In the genomic region with DNA sequence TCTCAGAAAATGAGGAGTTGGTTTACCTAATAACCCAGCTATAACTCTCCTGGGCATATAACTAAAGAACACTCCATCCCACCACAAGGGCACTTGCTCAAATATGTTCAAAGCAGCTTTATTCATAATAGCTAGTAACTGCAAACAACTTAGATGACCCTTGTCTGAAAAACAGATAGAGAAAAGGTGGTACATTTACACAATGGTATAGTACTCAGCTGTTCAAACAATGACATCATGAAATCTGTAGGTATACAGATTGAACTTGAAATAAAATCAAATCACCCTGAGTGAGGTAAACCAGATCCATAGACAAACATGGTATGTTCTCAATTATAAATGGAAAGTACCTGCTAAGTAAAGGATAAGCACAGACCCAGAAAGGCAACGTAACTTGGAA, we compare ENCODE assay signal across 21 mouse cellular contexts.
DNase-seq lines count a peak whose midpoint lies in the region; ATAC-seq and TF ChIP-seq lines count a peak whose summit lies in the region.
"Had no signal": no experiment of that assay in that cellular context is flagged by ENCODE, and none has a peak within 500 bp of the region (broad histone marks: within the 10 kb centered on the region; RNA-seq: fewer than 3 reads in every experiment).

No protein-coding gene starts in this region.

- peak; percentile 11 for DNase-seq in kidney, postnatal 0 days (ENCODE audit: low spot score)
- no peak for DNase-seq in kidney, adult 9 months
- no peak for DNase-seq in lung, embryonic 14.5 days
- DNase-seq in lung, postnatal 0 days (ENCODE audit: low spot score), result no peak
- no peak for DNase-seq in lung, postnatal 25 days (ENCODE audit: low spot score)
- DNase-seq: adrenal gland, adult 2 months; adrenal gland, adult 8-10 months; adrenal gland, postnatal 10 days; adrenal gland, postnatal 14 days; adrenal gland, postnatal 25 days; adrenal gland, postnatal 36 days; B cell, adult 2 months; cerebellum, adult 11 months; cerebellum, adult 11-12 months; cerebellum, adult 18-20 months had no signal

- no peak overlapping the region for H3K27ac ChIP-seq in kidney, postnatal 0 days
- no peak overlapping the region for H3K27ac ChIP-seq in lung, embryonic 14.5 days (ENCODE audit: low read depth)
- H3K27ac ChIP-seq in lung, postnatal 0 days (ENCODE audit: low read length), result no peak overlapping the region
- no peak overlapping the region for H3K27ac ChIP-seq in lung, embryonic 16.5 days (ENCODE audit: low read length)

- no peaks in the 10 kb centered on the region for H3K9me3 ChIP-seq in kidney, postnatal 0 days (replicated peaks; ENCODE audit: low read length)
- H3K9me3 ChIP-seq in lung, embryonic 14.5 days (ENCODE audit: low read depth, low read length), result no peaks in the 10 kb centered on the region
- H3K9me3 ChIP-seq in lung, postnatal 0 days (ENCODE audit: low read length), result no peaks in the 10 kb centered on the region
- no peaks in the 10 kb centered on the region for H3K9me3 ChIP-seq in lung, embryonic 16.5 days (ENCODE audit: control insufficient read depth, low read length)

- no peak overlapping the region for H3K4me3 ChIP-seq in kidney, postnatal 0 days (replicated peaks; ENCODE audit: low read depth, low read length)
- no peak overlapping the region for H3K4me3 ChIP-seq in lung, embryonic 14.5 days (ENCODE audit: low read depth, low read length)
- no peak overlapping the region for H3K4me3 ChIP-seq in lung, postnatal 0 days (ENCODE audit: low read depth, low read length)
- H3K4me3 ChIP-seq in lung, embryonic 16.5 days (ENCODE audit: low read length), result no peak overlapping the region

- no peaks in the 10 kb centered on the region for H3K36me3 ChIP-seq in kidney, postnatal 0 days (ENCODE audit: insufficient read depth, low read length)
- H3K36me3 ChIP-seq in lung, embryonic 14.5 days (ENCODE audit: insufficient read depth), result no peaks in the 10 kb centered on the region
- no peaks in the 10 kb centered on the region for H3K36me3 ChIP-seq in lung, postnatal 0 days (ENCODE audit: insufficient read depth, low read length)
- no peaks in the 10 kb centered on the region for H3K36me3 ChIP-seq in lung, embryonic 16.5 days (ENCODE audit: control insufficient read depth, insufficient read depth, low read length)
- H3K36me3 ChIP-seq: G1E had no signal

- TF ChIP-seq CTCF in kidney, postnatal 0 days (IDR thresholded peaks at IDR 0.05; ENCODE audit: low read depth), result no peak
- TF ChIP-seq CTCF in lung, embryonic 14.5 days (IDR thresholded peaks at IDR 0.05; ENCODE audit: low read depth), result no peak
- TF ChIP-seq CTCF in lung, postnatal 0 days (IDR thresholded peaks at IDR 0.05), result no peak

- no peaks in the 10 kb centered on the region for H3K4me1 ChIP-seq in kidney, postnatal 0 days (replicated peaks; ENCODE audit: insufficient read depth, low read length)
- no peaks in the 10 kb centered on the region for H3K4me1 ChIP-seq in lung, embryonic 14.5 days (ENCODE audit: insufficient read depth)
- H3K4me1 ChIP-seq in lung, postnatal 0 days (ENCODE audit: insufficient read depth, low read depth, low read length), result no peaks in the 10 kb centered on the region
- H3K4me1 ChIP-seq in lung, embryonic 16.5 days (replicated peaks; ENCODE audit: control insufficient read depth, insufficient read depth, low read length), result no peaks in the 10 kb centered on the region

- 88% methylated on average over 1 of the region's 1 CpGs for WGBS in kidney, postnatal 0 days
- WGBS in lung, embryonic 14.5 days, result 68% methylated on average over 1 of the region's 1 CpGs
- WGBS in lung, postnatal 0 days, result 80% methylated on average over 1 of the region's 1 CpGs
- 58% methylated on average over 1 of the region's 1 CpGs for WGBS in lung, embryonic 16.5 days

- no peak overlapping the region for H3K9ac ChIP-seq in kidney, postnatal 0 days (ENCODE audit: low read depth, low read length)
- no peak overlapping the region for H3K9ac ChIP-seq in lung, embryonic 14.5 days
- H3K9ac ChIP-seq in lung, postnatal 0 days (replicated peaks; ENCODE audit: low read depth), result no peak overlapping the region
- H3K9ac ChIP-seq in lung, embryonic 16.5 days (ENCODE audit: low read length), result no peak overlapping the region

- H3K4me2 ChIP-seq in kidney, postnatal 0 days (ENCODE audit: low read length), result no peak overlapping the region
- no peak overlapping the region for H3K4me2 ChIP-seq in lung, embryonic 14.5 days
- H3K4me2 ChIP-seq in lung, postnatal 0 days (replicated peaks; ENCODE audit: low read depth, low read length), result no peak overlapping the region
- H3K4me2 ChIP-seq in lung, embryonic 16.5 days (ENCODE audit: low read depth, low read length), result no peak overlapping the region

- no peaks in the 10 kb centered on the region for H3K27me3 ChIP-seq in kidney, postnatal 0 days (ENCODE audit: insufficient read depth, low read length)
- no peaks in the 10 kb centered on the region for H3K27me3 ChIP-seq in lung, embryonic 14.5 days (ENCODE audit: insufficient read depth, low read length)
- H3K27me3 ChIP-seq in lung, postnatal 0 days (replicated peaks; ENCODE audit: insufficient read depth, low read length), result no peaks in the 10 kb centered on the region
- no peaks in the 10 kb centered on the region for H3K27me3 ChIP-seq in lung, embryonic 16.5 days (ENCODE audit: control insufficient read depth, insufficient read depth, low read depth, low read length)
- H3K27me3 ChIP-seq: CH12.LX had no signal

- no peak for ATAC-seq in kidney, postnatal 0 days (replicated peaks; ENCODE audit: low FRiP score, low read depth)
- ATAC-seq in lung, embryonic 14.5 days (ENCODE audit: insufficient read depth), result peak; percentile 69; the same call in 1 of the 2 replicates
- ATAC-seq in lung, postnatal 0 days, result no peak
- peak; percentile 54; the same call in 1 of the 2 replicates for ATAC-seq in lung, embryonic 16.5 days (ENCODE audit: low read depth)
- ATAC-seq: activated CD4-positive, CD25-positive, alpha-beta regulatory T cell, adult 4 months; CD4-positive, CD25-positive, alpha-beta regulatory T cell, adult 4 months; Patski had no signal

- TF ChIP-seq EP300 in lung, postnatal 0 days (IDR thresholded peaks at IDR 0.05), result no peak

Comparison
In these comparisons a context has a peak if more than half of its experiments do, and no peak if none do; other contexts are left out.
1. ATAC-seq: peak in lung, embryonic 14.5 days (single experiment) and lung, embryonic 16.5 days (single experiment); none in kidney, postnatal 0 days (single experiment) and lung, postnatal 0 days (single experiment).